Mouse (Mus musculus) heart, postnatal 0 days (tissue): ENCODE measurements around the gene Cit. TPM values are rescaled to one million over a fixed set of nuclear protein-coding genes. Genes with fewer than 3 reads are reported as not detected.

Experiments used
- ATAC-seq: fragments of 200-750 bp; cut with Nextera tagmentation; 2 replicates; pipeline ENCODE4 v1.8.0; 2017; ENCODE audit warnings: low read depth, moderate number of reproducible peaks, moderate library complexity; ENCODE audit not compliant: insufficient read depth
- DNase-seq: peaks from one replicate; pipeline ENCODE4 v3.0.0-alpha.2; 2016; ENCODE audit warnings: low spot score
- H3K27ac ChIP-seq: fragments of 300-500 bp; sonication (generic); 2 replicates; pipeline ENCODE4 v1.5.1; 2014; ENCODE audit warnings: low read depth, mild to moderate bottlenecking
- H3K27me3 ChIP-seq: fragments of 300-500 bp; sonication (generic); 2 replicates; pipeline ENCODE4 v1.6.1; 2014; ENCODE audit warnings: low read length, mixed read lengths; ENCODE audit not compliant: control insufficient read depth, insufficient read depth
- H3K36me3 ChIP-seq: fragments of 300-500 bp; sonication (generic); replicated peaks from 2 replicates; pipeline ENCODE4 v1.6.1; 2014; ENCODE audit warnings: low read length, mixed read lengths; ENCODE audit not compliant: control insufficient read depth, insufficient read depth
- H3K4me1 ChIP-seq: fragments of 300-500 bp; sonication (generic); 2 replicates; pipeline ENCODE4 v1.6.1; 2014; ENCODE audit warnings: antibody characterized with exemption; ENCODE audit not compliant: control insufficient read depth, insufficient read depth
- H3K4me2 ChIP-seq: fragments of 300-500 bp; sonication (generic); 2 replicates; pipeline ENCODE4 v1.6.1; 2014; ENCODE audit warnings: low read depth, mild to moderate bottlenecking, low read length, moderate library complexity
- H3K4me3 ChIP-seq: fragments of 300-500 bp; sonication (generic); 2 replicates; pipeline ENCODE4 v1.5.1; 2014; ENCODE audit warnings: low read depth, low read length
- H3K9ac ChIP-seq: fragments of 300-500 bp; sonication (generic); replicated peaks from 2 replicates; pipeline ENCODE4 v1.6.1; 2014; ENCODE audit warnings: low read depth, low read length, mixed read lengths
- H3K9me3 ChIP-seq: fragments of 300-500 bp; sonication (generic); replicated peaks from 2 replicates; pipeline ENCODE4 v1.6.1; 2016; ENCODE audit warnings: low read length; ENCODE audit not compliant: control insufficient read depth
- CTCF ChIP-seq: IDR thresholded peaks from 2 replicates; pipeline ENCODE4 v1.5.1; 2016; ENCODE audit warnings: antibody characterized with exemption, control low read depth, low read depth
- EP300 ChIP-seq: IDR thresholded peaks from 2 replicates; pipeline ENCODE4 v1.6.1; 2016; ENCODE audit warnings: antibody characterized with exemption, low read depth
- WGBS: fragments of 180-500 bp; shearing (Covaris S2); extraction: QIAGEN DNeasy Blood & Tissue Kit; methylation state at CpG from one replicate; pipeline ENCODE4 v1.1.7; 2014; 5-methylcytosine and 5-hydroxymethylcytosine counted together
- polyA plus RNA-seq: library from polyadenylated mRNA; unstranded; fragments of >200 nt; fragmentation: Nextera tagmentation; extraction: Ambion mirVana; gene quantifications from 2 replicates; pipeline ENCODE4 v1.2.1, GENCODE M21; 2015
- total RNA-seq: library from RNA; depleted of rRNA; stranded (reverse); fragments of >200 nt; gene quantifications from 2 replicates; pipeline ENCODE4 v1.2.3, GENCODE M21; 2014; ENCODE audit warnings: low replicate concordance

Cit gene
- total and polyA plus RNA-seq, 2 experiments from 2014 or later: 4.1 to 11.5 TPM

GRCm38 (mm10) chr5:115907037-115908009 is 62.2 kb downstream of the Cit start:
- 16% methylated on average over 38 of the region's 38 CpGs for WGBS
- Histone ChIP-seq H3K36me3 (0 out of 2 replicates have a peak, but pooled peaks cover 4% of the 10 kb centered on the region), H3K9ac (peak overlapping the region; percentile 3; the same call in 1 of the 2 replicates), H3K4me1 (peaks cover 15% of the 10 kb centered on the region), H3K4me2 (peak overlapping the region; percentile 62), H3K27ac (no peak overlapping the region), H3K27me3 (no peaks in the 10 kb centered on the region), H3K9me3 (no peaks in the 10 kb centered on the region), H3K4me3 (peak overlapping the region; percentile 32)
- DNase-seq: peak; percentile 10
- TF ChIP-seq EP300: no peak
- TF ChIP-seq CTCF: peak; percentile 43
- peak; percentile 67; the same call in 1 of the 2 replicates for ATAC-seq

DNA sequence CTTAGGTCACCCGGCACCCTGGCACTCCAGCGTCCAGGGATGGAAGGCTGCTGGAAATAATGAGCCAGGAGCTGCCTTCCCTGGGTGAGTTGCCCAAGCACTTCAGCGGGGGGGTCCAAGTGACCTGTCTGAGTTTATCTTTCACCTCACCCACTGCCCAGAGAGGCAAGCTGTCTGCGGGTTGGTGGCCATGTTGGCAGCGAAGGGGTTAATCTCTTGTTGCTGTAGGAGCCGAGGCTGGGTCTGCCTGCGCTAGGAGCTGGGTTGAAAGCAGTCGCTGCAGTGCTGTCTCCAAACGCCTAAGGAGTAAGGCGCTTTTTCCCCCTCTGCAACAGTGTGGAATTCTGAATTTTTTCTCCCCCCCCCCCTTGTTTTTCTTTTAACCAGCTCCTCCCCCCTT is 63.2 kb downstream of the Cit start:
- ATAC-seq (no peak), DNase-seq (no peak)
- Histone ChIP-seq H3K4me1 (peaks cover 15% of the 10 kb centered on the region), H3K27me3 (no peaks in the 10 kb centered on the region), H3K27ac (no peak overlapping the region), H3K9ac (no peak overlapping the region), H3K4me3 (no peak overlapping the region), H3K4me2 (no peak overlapping the region), H3K36me3 (no peaks in the 10 kb centered on the region), H3K9me3 (no peaks in the 10 kb centered on the region)
- no peak for TF ChIP-seq CTCF
- no peak for TF ChIP-seq EP300
- 39% methylated on average over 10 of the region's 10 CpGs for WGBS

- DNase-seq: no peak
- H3K27me3 ChIP-seq: no peaks in the 10 kb centered on the region
- WGBS: 64% methylated on average over 12 of the region's 12 CpGs
- no peak for ATAC-seq
- no peak overlapping the region for H3K9ac ChIP-seq
- no peaks in the 10 kb centered on the region for H3K36me3 ChIP-seq
- no peak overlapping the region for H3K4me3 ChIP-seq
- peaks cover 15% of the 10 kb centered on the region for H3K4me1 ChIP-seq
- H3K27ac ChIP-seq: no peak overlapping the region
- H3K4me2 ChIP-seq: no peak overlapping the region
- H3K9me3 ChIP-seq: no peaks in the 10 kb centered on the region
- TF ChIP-seq EP300 (no peak), CTCF (no peak)
Observed at GRCm38 (mm10) chr5:115908699-115909098, 63.6 kb downstream of the Cit start.

- peak; percentile 13 for DNase-seq
- 28% methylated on average over 11 of the region's 11 CpGs for WGBS
- no peak overlapping the region for H3K9ac ChIP-seq
- H3K27ac ChIP-seq: no peak overlapping the region
- no peak for TF ChIP-seq CTCF
- no peak for TF ChIP-seq EP300
- peaks cover 15% of the 10 kb centered on the region for H3K4me1 ChIP-seq
- H3K4me3 ChIP-seq: no peak overlapping the region
- no peaks in the 10 kb centered on the region for H3K27me3 ChIP-seq
- H3K4me2 ChIP-seq: no peak overlapping the region
- H3K9me3 ChIP-seq: no peaks in the 10 kb centered on the region
- H3K36me3 ChIP-seq: no peaks in the 10 kb centered on the region
- ATAC-seq: no peak
Observed at GRCm38 (mm10) chr5:115909106-115909505, 64.0 kb downstream of the Cit start.

DNA sequence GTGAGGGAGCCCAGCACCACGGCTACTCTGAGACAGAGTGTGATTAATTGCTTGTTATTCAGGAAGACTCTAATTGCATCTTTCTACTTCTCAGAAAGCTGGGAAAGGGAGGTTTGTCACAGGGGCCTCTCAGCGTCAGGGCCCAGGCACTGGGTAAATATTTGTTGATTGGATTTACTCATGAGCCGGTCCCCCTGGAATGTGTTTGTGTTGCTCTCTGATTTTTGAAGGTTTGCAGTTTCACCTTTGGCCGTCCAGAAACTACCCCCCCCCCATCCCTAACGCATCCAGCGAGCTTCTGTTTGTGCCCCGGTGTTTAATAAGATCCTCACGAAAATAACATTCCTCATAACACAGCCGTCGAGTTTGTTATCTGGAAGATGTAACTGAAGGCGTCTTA is 65.4 kb downstream of the Cit start:
- Histone ChIP-seq H3K27ac (no peak overlapping the region), H3K9ac (no peak overlapping the region), H3K36me3 (no peaks in the 10 kb centered on the region), H3K9me3 (no peaks in the 10 kb centered on the region), H3K4me2 (no peak overlapping the region), H3K27me3 (no peaks in the 10 kb centered on the region), H3K4me1 (peaks cover 15% of the 10 kb centered on the region), H3K4me3 (no peak overlapping the region)
- 57% methylated on average over 11 of the region's 11 CpGs for WGBS
- TF ChIP-seq CTCF (no peak), EP300 (no peak)
- DNase-seq (no peak), ATAC-seq (no peak)
